Mouse (Mus musculus): ENCODE data around the gene Dcaf17. TPM values are rescaled to one million over a fixed set of nuclear protein-coding genes. Genes with fewer than 3 reads are reported as not detected.

Gene Dcaf17
- polyA plus RNA-seq, 1 experiment from 2014 or later, result 38.4 TPM

DNA sequence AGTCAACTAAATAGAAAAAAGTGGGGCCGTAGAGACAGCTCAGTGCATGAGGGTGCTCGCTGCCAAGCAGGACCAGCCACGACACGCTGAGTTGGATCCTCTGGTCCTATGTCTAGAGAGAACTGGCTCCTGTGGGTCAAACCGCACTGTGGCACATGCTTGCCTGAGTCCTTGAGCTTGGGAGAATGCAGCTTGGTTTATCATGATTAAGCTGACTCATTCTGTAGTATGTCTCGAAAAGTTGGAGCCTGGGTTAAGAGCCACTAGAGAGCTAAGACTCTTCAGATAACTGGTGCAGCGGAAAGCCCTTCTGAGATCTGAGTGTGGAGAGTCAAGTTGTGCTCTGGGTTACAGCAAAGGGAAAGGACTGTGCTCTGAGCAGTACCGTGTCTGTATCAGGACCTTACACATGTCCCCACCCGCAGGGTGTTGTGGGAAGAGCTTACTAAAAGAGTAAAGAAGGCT, 78.9 kb downstream of the Dcaf17 start:
- H3K36me3 ChIP-seq, result no peaks in the 10 kb centered on the region

DNA sequence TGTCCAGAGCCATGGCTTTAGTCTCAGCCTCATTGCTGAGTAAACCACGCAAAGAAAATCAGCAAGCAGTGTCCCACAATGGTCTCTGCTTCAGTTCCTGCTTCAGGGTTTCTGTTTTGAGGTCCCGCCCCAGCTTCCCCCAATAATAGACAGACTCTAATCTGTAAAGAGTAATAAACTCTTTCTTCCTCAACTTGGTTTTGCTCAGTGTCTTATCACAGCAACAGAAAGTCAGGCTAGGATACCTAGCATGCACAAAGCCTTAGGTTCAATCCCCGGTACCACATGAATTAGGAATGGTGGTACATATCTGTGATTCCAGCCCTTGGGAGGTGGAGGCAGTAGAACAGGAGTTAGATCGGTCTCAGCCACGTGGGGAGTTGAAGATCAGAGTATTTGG, 79.7 kb downstream of the Dcaf17 start:
- no peak overlapping the region for H3K4me2 ChIP-seq (replicated peaks)
- no peaks in the 10 kb centered on the region for H3K4me1 ChIP-seq
- no peak overlapping the region for H3K9ac ChIP-seq
- WGBS, result 75% methylated on average over 5 of the region's 5 CpGs
- ATAC-seq (ENCODE audit: low FRiP score), result no peak
- H3K4me3 ChIP-seq, result no peak overlapping the region
- no peaks in the 10 kb centered on the region for H3K9me3 ChIP-seq (replicated peaks)
- H3K36me3 ChIP-seq, result no peaks in the 10 kb centered on the region
- no peak overlapping the region for H3K27ac ChIP-seq
- no peaks in the 10 kb centered on the region for H3K27me3 ChIP-seq

More for the DNA sequence above, 78.9 kb downstream of the Dcaf17 start:
- Histone ChIP-seq H3K9ac (no peak overlapping the region), H3K4me2 (replicated peaks) (no peak overlapping the region), H3K27me3 (no peaks in the 10 kb centered on the region), H3K4me1 (no peaks in the 10 kb centered on the region), H3K27ac (no peak overlapping the region), H3K4me3 (no peak overlapping the region), H3K9me3 (replicated peaks) (no peaks in the 10 kb centered on the region)
- WGBS, result 91% methylated on average over 9 of the region's 9 CpGs
- ATAC-seq (ENCODE audit: low FRiP score), result no peak

GRCm38 (mm10) chr2:71140622-71141021, 85.5 kb downstream of the Dcaf17 start:
- 64% methylated on average over 4 of the region's 4 CpGs for WGBS
- Histone ChIP-seq H3K4me1 (no peaks in the 10 kb centered on the region), H3K4me3 (no peak overlapping the region), H3K9me3 (replicated peaks) (no peaks in the 10 kb centered on the region), H3K9ac (no peak overlapping the region), H3K4me2 (replicated peaks) (no peak overlapping the region), H3K27ac (no peak overlapping the region), H3K27me3 (no peaks in the 10 kb centered on the region), H3K36me3 (no peaks in the 10 kb centered on the region)
- ATAC-seq (ENCODE audit: low FRiP score), result no peak

- no peaks in the 10 kb centered on the region for H3K9me3 ChIP-seq (replicated peaks)
- no peak overlapping the region for H3K9ac ChIP-seq
- H3K4me3 ChIP-seq, result no peak overlapping the region
- H3K4me1 ChIP-seq, result no peaks in the 10 kb centered on the region
- H3K27me3 ChIP-seq, result no peaks in the 10 kb centered on the region
- no peak for ATAC-seq (ENCODE audit: low FRiP score)
- no peak overlapping the region for H3K4me2 ChIP-seq (replicated peaks)
- WGBS, result 72% methylated on average over 7 of the region's 7 CpGs
- no peaks in the 10 kb centered on the region for H3K36me3 ChIP-seq
- H3K27ac ChIP-seq, result no peak overlapping the region
These were observed 87.3 kb downstream of the Dcaf17 start for GRCm38 (mm10) chr2:71142410-71142809.

DNA sequence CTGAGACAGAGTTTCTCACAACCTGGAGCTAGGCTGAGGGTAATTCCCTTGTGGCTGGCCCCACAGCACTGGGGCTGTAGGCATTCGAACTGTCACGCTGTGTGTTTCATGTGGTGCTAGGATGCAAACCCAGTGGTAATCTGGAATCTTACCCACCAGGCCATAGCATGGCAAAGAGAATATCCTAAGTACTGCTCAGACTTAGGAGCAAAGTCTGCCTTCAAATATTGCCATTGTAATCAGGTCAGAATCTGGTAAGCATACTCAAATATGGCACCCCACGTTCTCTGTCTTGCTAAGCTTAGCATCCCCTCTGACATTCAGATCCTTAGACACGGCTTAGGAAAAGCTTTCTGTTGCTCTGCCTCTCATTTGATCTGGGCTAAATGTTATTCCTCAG, 90.7 kb downstream of the Dcaf17 start:
- Histone ChIP-seq H3K27ac (no peak overlapping the region), H3K9ac (no peak overlapping the region), H3K9me3 (replicated peaks) (no peaks in the 10 kb centered on the region), H3K27me3 (no peaks in the 10 kb centered on the region), H3K36me3 (no peaks in the 10 kb centered on the region), H3K4me3 (no peak overlapping the region), H3K4me1 (no peaks in the 10 kb centered on the region), H3K4me2 (replicated peaks) (no peak overlapping the region)
- ATAC-seq (ENCODE audit: low FRiP score), result no peak
- WGBS, result 83% methylated on average over 4 of the region's 4 CpGs

DNA sequence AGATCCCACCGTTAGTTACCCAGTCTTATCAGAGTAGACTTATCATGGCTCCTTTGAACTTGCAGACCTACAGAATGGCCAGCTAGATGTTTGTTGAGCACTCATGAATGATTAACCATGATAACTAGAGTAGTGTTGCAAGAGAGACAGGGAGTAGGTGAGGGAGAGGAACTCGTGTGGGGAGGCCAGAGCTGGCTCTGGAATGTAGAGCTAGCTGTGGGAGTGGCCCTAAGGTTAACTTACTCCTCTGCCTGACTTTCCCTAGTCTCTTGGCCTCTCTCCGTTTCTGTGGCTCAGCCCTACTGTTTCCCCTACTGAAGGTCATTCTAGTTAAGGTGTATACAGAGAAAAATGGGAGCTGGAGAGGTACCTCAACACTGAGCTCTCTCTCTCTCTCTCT, 91.1 kb downstream of the Dcaf17 start:
- Histone ChIP-seq H3K4me2 (replicated peaks) (no peak overlapping the region), H3K9me3 (replicated peaks) (no peaks in the 10 kb centered on the region), H3K4me3 (no peak overlapping the region), H3K36me3 (no peaks in the 10 kb centered on the region), H3K27ac (no peak overlapping the region), H3K27me3 (no peaks in the 10 kb centered on the region), H3K4me1 (no peaks in the 10 kb centered on the region), H3K9ac (no peak overlapping the region)
- ATAC-seq (ENCODE audit: low FRiP score), result no peak
- 41% methylated on average over 3 of the region's 3 CpGs for WGBS

DNA sequence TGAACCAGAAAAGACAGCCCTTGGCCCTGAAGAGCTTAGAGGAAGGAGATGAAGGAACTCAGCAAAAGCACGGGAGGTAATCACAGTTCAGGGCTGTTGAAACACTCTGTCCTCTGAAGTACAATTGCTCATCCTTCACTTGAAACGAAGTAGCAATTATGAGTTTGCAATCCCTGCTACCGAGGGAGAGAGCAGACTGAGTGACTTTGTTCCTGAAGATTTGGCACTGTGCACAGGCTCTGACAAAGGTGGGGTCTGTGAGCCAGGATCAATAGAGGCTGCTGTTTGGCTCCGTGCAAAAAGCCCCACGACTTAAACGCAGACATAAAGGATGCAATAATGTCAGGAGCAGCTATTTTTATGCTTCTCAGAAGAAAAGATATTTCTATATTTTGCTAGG, 92.7 kb downstream of the Dcaf17 start:
- Histone ChIP-seq H3K9ac (no peak overlapping the region), H3K4me1 (no peaks in the 10 kb centered on the region), H3K36me3 (no peaks in the 10 kb centered on the region), H3K4me2 (replicated peaks) (no peak overlapping the region), H3K9me3 (replicated peaks) (no peaks in the 10 kb centered on the region), H3K27me3 (no peaks in the 10 kb centered on the region), H3K27ac (no peak overlapping the region), H3K4me3 (no peak overlapping the region)
- 63% methylated on average over 6 of the region's 6 CpGs for WGBS
- no peak for ATAC-seq (ENCODE audit: low FRiP score)

Other genes starting within 250 kb of the Dcaf17 start
- gene Tlk1, start 229.6 kb upstream of the Dcaf17 start, polyA plus RNA-seq (2016; fragmentation: Nextera tagmentation; extraction: Ambion mirVana), result 41.1 and 42.0 TPM in 2 replicates
- 19.2 and 19.9 TPM in 2 replicates for gene Mettl8, start 255 bp downstream of the Dcaf17 start, polyA plus RNA-seq (2016; fragmentation: Nextera tagmentation; extraction: Ambion mirVana)
- gene Cybrd1, start 62.6 kb downstream of the Dcaf17 start, polyA plus RNA-seq (2016; fragmentation: Nextera tagmentation; extraction: Ambion mirVana), result 1.6 TPM in 2 replicates
- gene Dync1i2, start 156.4 kb downstream of the Dcaf17 start, polyA plus RNA-seq (2016; fragmentation: Nextera tagmentation; extraction: Ambion mirVana), result 177 and 200 TPM in 2 replicates

Measured in hindbrain, embryonic 12.5 days (tissue).